Comparison of ENCODE assay signal across 8 mouse cellular contexts in genomic region chr4:8954356-8954914, GRCm38 (mm10).
DNase-seq lines count a peak whose midpoint lies in the region; ATAC-seq lines count a peak whose summit lies in the region.

No protein-coding gene starts in this region.

- H3K36me3 ChIP-seq in forebrain, embryonic 11.5 days (ENCODE audit: control insufficient read depth, insufficient read depth, low read length): no peaks in the 10 kb centered on the region
- no peaks in the 10 kb centered on the region for H3K36me3 ChIP-seq in midbrain, embryonic 10.5 days

- peak; percentile 86 for DNase-seq in 3134 (ENCODE audit: extremely low read depth, insufficient read length, low spot score)
- DNase-seq in adrenal gland, postnatal 14 days: peak; percentile 66
- no peak for DNase-seq in forebrain, embryonic 11.5 days (ENCODE audit: low spot score)
- DNase-seq in heart, postnatal 10 days: peak; percentile 87 to 90
- peak; percentile 3 to 12 for DNase-seq in kidney, postnatal 36 days
- DNase-seq in midbrain, embryonic 10.5 days (ENCODE audit: low spot score): peak; percentile 45
- DNase-seq in testis, postnatal 14 days (ENCODE audit: low spot score): peak; percentile 7
- DNase-seq in frontal cortex, postnatal 14 days (ENCODE audit: low spot score in 2 of 2): no peak

- no peak overlapping the region for H3K4me3 ChIP-seq in forebrain, embryonic 11.5 days (ENCODE audit: low read depth, low read length)
- H3K4me3 ChIP-seq in midbrain, embryonic 10.5 days: no peak overlapping the region

- H3K27ac ChIP-seq in forebrain, embryonic 11.5 days (ENCODE audit: low read depth, low read length): no peak overlapping the region
- H3K27ac ChIP-seq in midbrain, embryonic 10.5 days (replicated peaks): peak overlapping the region; percentile 77

- intact Hi-C loops in heart, postnatal 10 days (cut with DNase I): loop anchor here (5.0 kb wide), 1 partner anchor 63 kb away; no protein-coding TSS in a partner anchor

- no peaks in the 10 kb centered on the region for H3K9me3 ChIP-seq in forebrain, embryonic 11.5 days (ENCODE audit: control insufficient read depth, low read length)
- H3K9me3 ChIP-seq in midbrain, embryonic 10.5 days (replicated peaks): no peaks in the 10 kb centered on the region

- peaks cover 17% of the 10 kb centered on the region for H3K4me1 ChIP-seq in forebrain, embryonic 11.5 days (replicated peaks; ENCODE audit: control insufficient read depth, insufficient read depth, low read length)
- H3K4me1 ChIP-seq in midbrain, embryonic 10.5 days: peaks cover 51% of the 10 kb centered on the region

- H3K4me2 ChIP-seq in forebrain, embryonic 11.5 days (ENCODE audit: low read depth, low read length, severe bottlenecking): no peak overlapping the region

- H3K27me3 ChIP-seq in forebrain, embryonic 11.5 days (ENCODE audit: control insufficient read depth, insufficient read depth, low read length): no peaks in the 10 kb centered on the region
- H3K27me3 ChIP-seq in midbrain, embryonic 10.5 days (ENCODE audit: low read depth, poor library complexity, severe bottlenecking): no peaks in the 10 kb centered on the region

- ATAC-seq in forebrain, embryonic 11.5 days (replicated peaks; ENCODE audit: low FRiP score): peak; percentile 40

- H3K9ac ChIP-seq in forebrain, embryonic 11.5 days (ENCODE audit: low read length): no peak overlapping the region

- WGBS in forebrain, embryonic 11.5 days: 19% methylated on average over 10 of the region's 10 CpGs
- WGBS in midbrain, embryonic 10.5 days: 18% methylated on average over 10 of the region's 10 CpGs

Comparison
In these comparisons a context has a peak if more than half of its experiments do, and no peak if none do; other contexts are left out.
1. DNase-seq: peak in 3134 (single experiment), adrenal gland, postnatal 14 days (single experiment), heart, postnatal 10 days (2 of 2), kidney, postnatal 36 days (2 of 2), midbrain, embryonic 10.5 days (single experiment) and testis, postnatal 14 days (single experiment); none in forebrain, embryonic 11.5 days (single experiment) and frontal cortex, postnatal 14 days (0 of 2).